Mouse (Mus musculus) heart, postnatal 0 days (tissue): ENCODE results near the gene Fhad1. TPM values are rescaled to one million over a fixed set of nuclear protein-coding genes. Genes with fewer than 3 reads are reported as not detected.

Experiments
- ATAC-seq: fragments of 200-750 bp; cut with Nextera tagmentation; 2 replicates; pipeline ENCODE4 v1.8.0; 2017; ENCODE audit warnings: low read depth, moderate number of reproducible peaks, moderate library complexity; ENCODE audit not compliant: insufficient read depth
- DNase-seq: peaks from one replicate; pipeline ENCODE4 v3.0.0-alpha.2; 2016; ENCODE audit warnings: low spot score
- H3K27ac ChIP-seq: fragments of 300-500 bp; sonication (generic); 2 replicates; pipeline ENCODE4 v1.5.1; 2014; ENCODE audit warnings: low read depth, mild to moderate bottlenecking
- H3K27me3 ChIP-seq: fragments of 300-500 bp; sonication (generic); 2 replicates; pipeline ENCODE4 v1.6.1; 2014; ENCODE audit warnings: low read length, mixed read lengths; ENCODE audit not compliant: control insufficient read depth, insufficient read depth
- H3K36me3 ChIP-seq: fragments of 300-500 bp; sonication (generic); replicated peaks from 2 replicates; pipeline ENCODE4 v1.6.1; 2014; ENCODE audit warnings: low read length, mixed read lengths; ENCODE audit not compliant: control insufficient read depth, insufficient read depth
- H3K4me1 ChIP-seq: fragments of 300-500 bp; sonication (generic); 2 replicates; pipeline ENCODE4 v1.6.1; 2014; ENCODE audit warnings: antibody characterized with exemption; ENCODE audit not compliant: control insufficient read depth, insufficient read depth
- H3K4me2 ChIP-seq: fragments of 300-500 bp; sonication (generic); 2 replicates; pipeline ENCODE4 v1.6.1; 2014; ENCODE audit warnings: low read depth, mild to moderate bottlenecking, low read length, moderate library complexity
- H3K4me3 ChIP-seq: fragments of 300-500 bp; sonication (generic); 2 replicates; pipeline ENCODE4 v1.5.1; 2014; ENCODE audit warnings: low read depth, low read length
- H3K9ac ChIP-seq: fragments of 300-500 bp; sonication (generic); replicated peaks from 2 replicates; pipeline ENCODE4 v1.6.1; 2014; ENCODE audit warnings: low read depth, low read length, mixed read lengths
- H3K9me3 ChIP-seq: fragments of 300-500 bp; sonication (generic); replicated peaks from 2 replicates; pipeline ENCODE4 v1.6.1; 2016; ENCODE audit warnings: low read length; ENCODE audit not compliant: control insufficient read depth
- CTCF ChIP-seq: IDR thresholded peaks from 2 replicates; pipeline ENCODE4 v1.5.1; 2016; ENCODE audit warnings: antibody characterized with exemption, control low read depth, low read depth
- EP300 ChIP-seq: IDR thresholded peaks from 2 replicates; pipeline ENCODE4 v1.6.1; 2016; ENCODE audit warnings: antibody characterized with exemption, low read depth
- WGBS: fragments of 180-500 bp; shearing (Covaris S2); extraction: QIAGEN DNeasy Blood & Tissue Kit; methylation state at CpG from one replicate; pipeline ENCODE4 v1.1.7; 2014; 5-methylcytosine and 5-hydroxymethylcytosine counted together
- polyA plus RNA-seq: library from polyadenylated mRNA; unstranded; fragments of >200 nt; fragmentation: Nextera tagmentation; extraction: Ambion mirVana; gene quantifications from 2 replicates; pipeline ENCODE4 v1.2.1, GENCODE M21; 2015
- total RNA-seq: library from RNA; depleted of rRNA; stranded (reverse); fragments of >200 nt; gene quantifications from 2 replicates; pipeline ENCODE4 v1.2.3, GENCODE M21; 2014; ENCODE audit warnings: low replicate concordance

Gene Fhad1
- total and polyA plus RNA-seq, 2 experiments from 2014 or later = 2.7 TPM; not detected in 1

- Histone ChIP-seq H3K27ac (peak overlapping the region; percentile 49), H3K9me3 (no peaks in the 10 kb centered on the region), H3K27me3 (0 out of 2 replicates have a peak, but pooled peaks cover 4% of the 10 kb centered on the region), H3K4me2 (peak overlapping the region; percentile 10), H3K4me3 (no peak overlapping the region), H3K36me3 (no peaks in the 10 kb centered on the region), H3K9ac (no peak overlapping the region), H3K4me1 (peaks cover 11% of the 10 kb centered on the region; the same call in 1 of the 2 replicates)
- 9% methylated on average over 7 of the region's 8 CpGs for WGBS
- ATAC-seq = peak; percentile 50
- DNase-seq = peak; percentile 68
- no peak for TF ChIP-seq EP300
- TF ChIP-seq CTCF = no peak
Observed at GRCm38 (mm10) chr4:141899936-141900335, 114.9 kb downstream of the Fhad1 start.

- ATAC-seq = no peak
- no peak overlapping the region for H3K9ac ChIP-seq
- no peaks in the 10 kb centered on the region for H3K27me3 ChIP-seq
- no peaks in the 10 kb centered on the region for H3K9me3 ChIP-seq
- TF ChIP-seq CTCF (no peak), EP300 (no peak)
- peaks cover 11% of the 10 kb centered on the region; the same call in 1 of the 2 replicates for H3K4me1 ChIP-seq
- no peak overlapping the region for H3K4me3 ChIP-seq
- H3K4me2 ChIP-seq = no peak overlapping the region
- no peaks in the 10 kb centered on the region for H3K36me3 ChIP-seq
- 92% methylated on average over 8 of the region's 8 CpGs for whole genome bisulfite sequencing
- no peak overlapping the region for H3K27ac ChIP-seq
- DNase-seq = no peak
Observed at GRCm38 (mm10) chr4:141898905-141899304, 116.0 kb downstream of the Fhad1 start.

- peaks cover 11% of the 10 kb centered on the region; the same call in 1 of the 2 replicates for H3K4me1 ChIP-seq
- H3K4me3 ChIP-seq = no peak overlapping the region
- H3K9me3 ChIP-seq = no peaks in the 10 kb centered on the region
- WGBS = 39% methylated on average over 3 of the region's 3 CpGs
- no peak overlapping the region for H3K27ac ChIP-seq
- H3K4me2 ChIP-seq = no peak overlapping the region
- DNase-seq (no peak), ATAC-seq (no peak)
- no peak overlapping the region for H3K9ac ChIP-seq
- no peaks in the 10 kb centered on the region for H3K27me3 ChIP-seq
- TF ChIP-seq CTCF = no peak
- TF ChIP-seq EP300 = no peak
- no peaks in the 10 kb centered on the region for H3K36me3 ChIP-seq
Observed at GRCm38 (mm10) chr4:141897838-141898237, 117.0 kb downstream of the Fhad1 start.

GRCm38 (mm10) chr4:141897225-141897624 lies 117.7 kb downstream of the Fhad1 start:
- H3K27ac ChIP-seq = no peak overlapping the region
- H3K4me1 ChIP-seq = peaks cover 11% of the 10 kb centered on the region; the same call in 1 of the 2 replicates
- TF ChIP-seq CTCF (no peak), EP300 (no peak)
- no peaks in the 10 kb centered on the region for H3K36me3 ChIP-seq
- no peak overlapping the region for H3K9ac ChIP-seq
- no peak overlapping the region for H3K4me3 ChIP-seq
- 92% methylated on average over 6 of the region's 6 CpGs for WGBS
- H3K27me3 ChIP-seq = no peaks in the 10 kb centered on the region
- no peak for ATAC-seq
- no peaks in the 10 kb centered on the region for H3K9me3 ChIP-seq
- no peak overlapping the region for H3K4me2 ChIP-seq
- no peak for DNase-seq

GRCm38 (mm10) chr4:141895772-141896171 lies 119.1 kb downstream of the Fhad1 start:
- DNase-seq = no peak

More at GRCm38 (mm10) chr4:141895772-141896171, 119.1 kb downstream of the Fhad1 start:
- Histone ChIP-seq H3K27ac (no peak overlapping the region), H3K4me3 (no peak overlapping the region), H3K36me3 (no peaks in the 10 kb centered on the region), H3K4me2 (no peak overlapping the region), H3K9ac (no peak overlapping the region), H3K4me1 (peaks cover 7% of the 10 kb centered on the region; the same call in 1 of the 2 replicates), H3K9me3 (no peaks in the 10 kb centered on the region), H3K27me3 (no peaks in the 10 kb centered on the region)
- no peak for ATAC-seq
- TF ChIP-seq EP300 (no peak), CTCF (no peak)
- WGBS = 51% methylated on average over 12 of the region's 12 CpGs
